Comparison of ENCODE assay signal across 11 mouse cellular contexts in genomic region chr4:150433827-150434574, GRCm38 (mm10).
"Had no signal": no experiment of that assay in that cellular context is flagged by ENCODE, and none has a peak within 500 bp of the region (broad histone marks: within the 10 kb centered on the region; RNA-seq: fewer than 3 reads in every experiment).

No protein-coding gene starts in this region.

- DNase-seq: kidney, adult 2 months; kidney, postnatal 14 days; left cerebral cortex, postnatal 4 days; lung, adult 18-20 months; right cerebral cortex, adult 18-20 months; right cerebral cortex, postnatal 25 days; thymus, adult 18-20 months; thymus, postnatal 14 days had no signal

- H3K9ac ChIP-seq: intestine, embryonic 15.5 days; kidney, embryonic 15.5 days; midbrain, embryonic 13.5 days had no signal

- H3K36me3 ChIP-seq: midbrain, embryonic 13.5 days had no signal

- ATAC-seq: intestine, embryonic 15.5 days; midbrain, embryonic 13.5 days had no signal

- H3K27ac ChIP-seq: intestine, embryonic 15.5 days; kidney, embryonic 15.5 days had no signal

- H3K9me3 ChIP-seq: intestine, embryonic 15.5 days; kidney, embryonic 15.5 days; midbrain, embryonic 13.5 days had no signal

- H3K4me2 ChIP-seq: intestine, embryonic 15.5 days; kidney, embryonic 15.5 days; midbrain, embryonic 13.5 days had no signal

- H3K4me3 ChIP-seq: intestine, embryonic 15.5 days; kidney, embryonic 15.5 days; midbrain, embryonic 13.5 days had no signal

- H3K27me3 ChIP-seq: intestine, embryonic 15.5 days; kidney, embryonic 15.5 days; midbrain, embryonic 13.5 days had no signal

- H3K4me1 ChIP-seq: intestine, embryonic 15.5 days had no signal
